Mouse (Mus musculus): ENCODE measurements around the gene Smad1.
A peak's percentile ranks its signal among the peaks of the same experiment; 100 is the strongest.

The Smad1 gene

DNA sequence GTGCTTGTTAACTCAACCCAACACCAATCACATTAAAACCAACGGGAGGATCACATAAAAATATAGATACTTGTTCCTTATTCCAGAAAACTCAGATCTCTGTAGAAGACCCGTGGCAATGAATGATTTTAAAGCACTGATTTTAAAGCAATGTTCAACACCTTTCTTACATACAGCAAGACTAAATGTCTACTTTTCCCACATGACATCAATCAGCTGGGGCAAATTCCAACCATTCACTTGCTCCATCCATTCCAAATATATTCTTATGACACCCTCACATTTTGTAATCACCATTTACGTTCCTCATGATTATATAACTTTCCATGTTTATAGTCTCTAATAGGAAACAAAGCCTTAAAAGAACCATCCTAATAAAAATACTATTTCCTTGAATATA is 105.5 kb downstream of the Smad1 start:
- no peak for DNase-seq

DNA sequence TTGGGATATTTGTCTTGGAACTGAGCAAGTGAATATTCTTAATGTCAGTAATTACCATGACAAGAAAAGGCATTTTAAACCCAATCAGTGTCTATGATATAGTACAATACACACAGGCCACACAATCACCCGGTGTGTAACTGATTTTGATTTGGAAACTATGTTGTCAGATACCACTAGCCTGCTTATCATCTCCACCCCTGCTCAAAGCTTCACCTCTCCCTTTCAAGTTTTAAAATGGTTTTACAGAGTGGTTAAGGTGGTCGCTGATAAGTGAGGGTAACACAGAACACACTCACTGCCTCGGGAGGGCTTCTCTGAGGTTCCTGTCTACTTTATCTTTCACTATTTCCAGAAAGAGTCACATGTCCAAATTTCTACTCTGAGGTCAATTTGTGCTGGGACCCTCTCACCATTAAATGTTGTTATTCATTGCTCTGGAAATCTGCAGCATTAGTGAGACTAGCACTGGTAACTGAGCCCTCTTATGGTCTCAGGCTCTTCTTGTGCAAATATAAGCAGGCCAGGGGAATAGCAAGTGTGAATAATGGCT is 106.5 kb downstream of the Smad1 start:
- no peak for DNase-seq

DNA sequence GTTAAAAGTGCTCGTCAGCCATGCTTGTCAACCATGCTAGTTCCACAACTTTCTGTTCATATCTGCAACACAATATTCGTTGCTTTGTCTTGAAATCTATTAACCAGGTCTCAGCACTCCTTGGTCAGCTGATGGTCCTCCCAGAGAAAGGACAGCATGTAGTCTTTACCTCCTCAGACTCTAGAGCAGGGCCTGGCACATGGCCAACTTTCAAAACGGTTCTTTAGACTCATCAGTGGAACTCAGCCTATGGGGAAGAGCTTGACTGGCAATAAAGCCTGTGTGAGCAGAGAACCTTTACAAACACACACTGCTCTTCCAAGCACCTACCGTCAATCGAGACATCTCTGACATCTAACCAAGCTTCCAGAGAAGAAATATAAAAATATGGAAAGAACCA is 109.7 kb downstream of the Smad1 start:
- peak; percentile 18 for DNase-seq

GRCm38 (mm10) chr8:79288681-79289080 is 110.6 kb downstream of the Smad1 start:
- no peak for DNase-seq

All from right cerebral cortex, postnatal 4 days (tissue).